Mouse (Mus musculus) cerebellum, postnatal 36 days (tissue): ENCODE measurements around the gene Tas2r143.

Source experiments
- DNase-seq, 2 experiments: peaks; one replicate each; pipeline ENCODE4 v3.0.0; 2021 to 2022; ENCODE audit warnings: mixed read lengths in 2 of 2

The Tas2r143 gene

GRCm38 (mm10) chr6:42399938-42400337, at the start of gene Tas2r143:
Gene Tas2r143, plus strand, starts transcription at chr6:42400238.
- no peak for DNase-seq

DNA sequence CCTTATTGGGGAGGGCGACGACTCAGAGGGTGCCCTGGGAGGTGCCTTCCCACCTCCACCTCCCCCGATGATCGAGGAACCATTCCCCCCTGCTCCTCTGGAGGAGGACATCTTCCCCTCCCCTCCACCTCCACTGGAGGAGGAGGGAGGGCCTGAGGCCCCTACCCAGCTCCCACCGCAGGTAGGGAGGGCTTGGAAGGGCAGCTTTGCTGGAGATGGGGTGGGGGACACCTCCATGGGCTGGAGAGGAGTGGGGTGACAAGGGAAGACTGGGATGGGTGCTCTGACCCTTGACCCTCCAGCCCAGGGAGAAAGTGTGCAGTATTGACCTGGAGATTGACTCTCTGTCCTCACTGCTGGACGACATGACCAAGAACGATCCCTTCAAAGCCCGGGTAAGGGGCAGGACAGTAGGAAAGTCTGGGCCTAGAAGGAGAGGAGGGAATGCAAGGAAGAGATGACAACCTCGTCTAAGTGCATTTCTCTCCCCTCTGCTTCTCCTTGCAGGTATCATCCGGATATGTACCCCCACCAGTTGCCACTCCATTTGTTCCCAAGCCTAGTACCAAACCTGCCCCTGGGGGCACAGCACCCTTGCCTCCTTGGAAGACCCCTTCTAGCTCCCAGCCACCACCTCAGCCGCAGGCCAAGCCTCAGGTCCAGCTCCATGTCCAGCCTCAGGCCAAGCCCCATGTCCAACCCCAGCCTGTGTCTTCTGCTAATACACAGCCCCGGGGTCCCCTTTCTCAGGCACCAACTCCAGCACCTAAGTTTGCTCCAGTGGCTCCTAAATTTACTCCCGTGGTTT, 48.9 kb upstream of the Tas2r143 start:
- peak in 1 of 2 experiments; percentile 19 for DNase-seq

- DNase-seq = peak in 1 of 2 experiments; percentile 3
These were observed 48.1 kb upstream of the Tas2r143 start for GRCm38 (mm10) chr6:42351776-42352485.

DNA sequence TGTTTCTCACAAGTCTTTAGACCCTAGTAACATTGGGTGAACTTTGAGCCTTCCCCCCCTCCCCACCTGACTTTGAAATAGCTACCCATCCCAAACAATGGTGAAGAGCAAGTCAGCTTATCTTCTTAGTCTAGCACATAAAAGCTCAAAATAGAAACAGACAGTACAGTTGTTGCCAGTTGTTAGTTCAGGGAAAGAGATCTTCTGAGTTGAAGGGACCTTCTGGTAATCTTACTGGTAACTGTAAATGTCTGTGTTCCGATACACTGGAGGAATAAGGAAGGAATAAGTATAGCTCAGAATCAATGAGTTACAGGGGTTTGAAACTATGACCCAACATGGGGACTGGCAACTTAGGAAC, 47.6 kb upstream of the Tas2r143 start:
- no peak for DNase-seq

GRCm38 (mm10) chr6:42353180-42353579, 46.9 kb upstream of the Tas2r143 start:
- no peak for DNase-seq

GRCm38 (mm10) chr6:42354076-42355019, 45.7 kb upstream of the Tas2r143 start:
- DNase-seq = no peak

DNA sequence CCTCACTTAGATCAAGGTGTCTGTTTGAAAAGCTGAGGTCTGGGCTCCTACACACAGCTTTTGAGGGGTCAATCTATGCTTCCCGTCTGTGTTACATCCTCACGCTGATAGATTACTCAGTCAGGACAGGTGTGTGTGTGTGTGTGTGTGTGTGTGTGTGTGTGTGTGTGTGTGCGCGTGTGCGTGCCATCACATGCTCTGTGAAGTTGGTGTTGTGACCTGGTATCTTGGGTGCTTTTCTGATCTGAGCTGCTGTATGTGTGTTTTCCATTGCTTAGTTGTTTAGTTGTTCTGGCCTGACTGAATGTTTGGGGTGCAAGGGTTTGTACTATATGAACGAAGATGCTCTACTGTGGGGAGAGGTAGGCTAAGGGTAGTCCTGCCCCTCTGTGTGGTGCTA, 44.7 kb upstream of the Tas2r143 start:
- no peak for DNase-seq

DNA sequence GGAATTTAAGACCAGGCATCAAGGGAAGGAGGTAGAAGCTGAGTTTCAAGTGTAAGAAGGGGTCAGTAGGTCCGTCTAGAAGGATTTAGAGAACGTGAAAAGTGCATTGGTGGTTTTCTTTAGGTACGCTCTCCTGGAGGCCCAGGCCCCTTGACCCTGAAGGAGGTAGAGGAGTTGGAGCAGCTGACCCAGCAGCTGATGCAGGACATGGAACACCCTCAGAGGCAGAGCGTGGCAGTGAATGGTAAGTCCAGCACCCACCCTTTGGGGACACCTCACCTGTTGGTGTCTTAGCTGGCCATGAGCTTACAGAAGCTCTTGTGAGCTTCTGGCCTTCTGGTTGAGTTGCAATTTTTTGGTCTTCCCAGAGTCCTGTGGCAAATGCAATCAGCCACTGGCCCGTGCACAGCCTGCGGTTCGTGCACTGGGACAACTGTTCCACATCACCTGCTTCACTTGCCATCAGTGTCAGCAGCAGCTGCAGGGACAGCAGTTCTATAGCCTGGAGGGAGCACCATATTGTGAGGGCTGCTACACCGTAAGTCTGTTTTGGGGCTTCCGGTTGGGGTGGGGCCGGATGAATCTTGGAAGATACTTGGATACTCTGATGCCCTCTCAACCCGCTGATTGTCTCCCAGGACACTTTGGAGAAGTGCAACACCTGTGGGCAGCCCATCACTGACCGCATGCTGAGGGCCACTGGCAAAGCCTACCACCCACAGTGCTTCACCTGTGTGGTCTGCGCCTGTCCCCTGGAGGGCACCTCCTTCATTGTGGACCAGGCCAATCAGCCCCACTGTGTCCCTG, 44.0 kb upstream of the Tas2r143 start:
- no peak for DNase-seq

DNA sequence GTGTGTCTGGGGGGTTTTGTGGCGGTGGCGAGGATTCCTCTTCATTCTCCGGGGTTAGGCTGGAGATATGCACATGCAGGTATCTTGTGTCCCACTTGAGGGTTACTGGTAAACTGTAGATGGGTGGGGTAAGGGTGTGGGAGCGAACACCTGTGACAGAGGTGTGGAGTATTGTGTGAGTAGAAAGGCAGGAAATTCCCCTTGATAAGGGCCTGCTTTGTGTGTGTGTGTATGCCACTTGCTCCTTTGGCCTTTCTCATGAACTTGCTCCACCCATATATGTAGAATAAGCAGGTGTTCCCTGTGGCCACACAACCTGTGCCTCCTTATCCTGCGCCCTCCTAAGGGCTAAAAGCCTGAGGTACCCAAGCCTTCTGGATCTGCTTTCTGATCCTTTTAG, 43.1 kb upstream of the Tas2r143 start:
- DNase-seq = no peak

GRCm38 (mm10) chr6:42357901-42358300, 42.1 kb upstream of the Tas2r143 start:
- DNase-seq = no peak

DNA sequence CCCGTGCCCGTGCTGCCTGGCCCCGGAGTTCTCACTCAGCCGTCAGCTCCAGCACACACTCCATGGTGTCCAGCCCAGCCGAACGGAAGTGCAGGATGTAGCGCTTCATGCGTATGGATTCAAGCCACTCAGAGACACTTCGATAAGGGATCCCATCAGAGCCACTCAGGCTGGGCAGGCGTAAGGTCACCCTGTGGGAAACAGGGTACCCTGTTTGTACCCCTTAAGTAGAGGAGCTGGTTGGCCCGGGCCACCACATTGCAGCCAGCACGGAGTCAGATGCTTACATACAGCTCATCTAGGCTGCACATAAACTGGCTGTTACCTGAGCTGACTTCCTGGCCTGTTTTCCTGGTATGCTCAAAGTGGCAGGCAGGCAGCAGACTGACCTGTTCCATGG, 41.1 kb upstream of the Tas2r143 start:
- DNase-seq = no peak

DNA sequence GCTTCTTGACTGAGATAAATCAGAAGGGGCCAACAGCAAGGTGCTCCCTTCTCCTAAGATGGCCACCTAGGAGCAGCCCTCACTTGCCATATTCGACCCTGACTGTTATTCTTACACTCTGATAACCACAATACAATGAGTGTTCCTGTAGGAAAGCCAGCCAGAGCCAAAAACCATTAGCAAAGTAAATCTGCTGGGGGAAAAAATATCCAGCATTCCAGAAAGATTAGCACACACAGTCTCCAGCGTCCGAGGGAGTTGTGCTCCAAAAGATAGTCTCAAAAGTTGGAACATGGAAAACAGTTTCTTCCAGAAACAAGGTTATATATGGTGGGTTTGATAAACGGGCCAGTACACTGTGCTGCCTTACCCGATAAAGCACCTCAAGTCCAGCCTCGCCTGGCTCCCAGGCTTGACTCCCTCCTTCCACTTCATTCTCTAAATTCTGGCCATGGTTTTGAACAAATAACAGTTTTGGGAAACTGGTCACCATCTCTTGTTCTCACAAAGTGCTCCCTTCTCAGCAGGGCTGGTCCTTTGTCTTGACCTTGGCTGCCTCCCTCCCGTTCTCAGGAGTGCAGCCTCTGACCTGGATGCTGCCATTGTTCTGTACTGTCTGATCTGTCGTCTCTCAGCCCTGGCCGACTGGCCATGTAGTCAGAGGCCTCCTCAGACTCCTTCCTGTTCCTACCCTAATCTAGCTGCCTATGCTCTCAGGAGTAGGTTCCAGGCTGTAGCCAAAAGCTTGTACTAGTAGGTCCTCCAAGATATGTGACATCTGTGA, 40.5 kb upstream of the Tas2r143 start:
- no peak for DNase-seq

GRCm38 (mm10) chr6:42360231-42360840, 39.7 kb upstream of the Tas2r143 start:
- no peak for DNase-seq

DNA sequence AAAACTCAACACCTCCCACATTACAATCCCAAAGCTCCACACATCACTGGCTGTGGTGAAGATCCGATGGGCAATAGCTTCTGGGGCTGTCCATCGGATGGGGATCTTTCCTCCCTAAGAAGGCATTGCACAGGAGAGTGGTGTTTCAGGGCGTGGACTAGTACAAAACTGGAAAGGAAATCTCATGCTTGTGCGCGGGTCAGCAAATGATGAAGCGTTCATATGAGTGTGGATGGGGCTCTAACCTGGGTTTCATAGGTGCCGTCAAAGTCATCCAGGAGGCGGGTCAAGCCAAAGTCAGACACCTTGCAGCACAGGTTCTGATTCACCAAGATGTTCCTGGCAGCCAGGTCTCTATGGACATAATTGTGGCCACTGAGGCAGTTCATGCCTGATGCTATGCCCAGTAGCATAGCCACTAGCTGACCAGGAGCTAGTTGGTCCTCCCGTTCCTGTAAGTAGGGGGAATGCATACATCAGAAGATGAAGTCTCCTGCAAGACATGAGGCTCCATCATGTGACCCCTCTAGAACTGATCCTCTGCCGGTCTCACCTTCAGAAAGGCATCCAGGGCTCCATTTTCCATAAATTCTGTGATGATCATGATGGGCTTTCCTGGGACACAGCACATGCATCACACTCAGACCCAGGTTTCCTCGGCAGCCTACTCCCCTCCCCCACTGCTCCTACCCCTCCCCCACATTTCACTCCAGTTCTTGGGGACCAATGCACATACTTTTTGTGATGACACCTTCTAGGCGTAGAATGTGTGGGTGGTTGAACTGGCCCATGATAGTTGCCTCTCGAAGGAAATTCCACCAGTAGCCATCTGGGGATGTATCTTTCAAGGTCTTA, 38.8 kb upstream of the Tas2r143 start:
- no peak for DNase-seq

GRCm38 (mm10) chr6:42362074-42362473, 38.0 kb upstream of the Tas2r143 start:
- no peak for DNase-seq

DNA sequence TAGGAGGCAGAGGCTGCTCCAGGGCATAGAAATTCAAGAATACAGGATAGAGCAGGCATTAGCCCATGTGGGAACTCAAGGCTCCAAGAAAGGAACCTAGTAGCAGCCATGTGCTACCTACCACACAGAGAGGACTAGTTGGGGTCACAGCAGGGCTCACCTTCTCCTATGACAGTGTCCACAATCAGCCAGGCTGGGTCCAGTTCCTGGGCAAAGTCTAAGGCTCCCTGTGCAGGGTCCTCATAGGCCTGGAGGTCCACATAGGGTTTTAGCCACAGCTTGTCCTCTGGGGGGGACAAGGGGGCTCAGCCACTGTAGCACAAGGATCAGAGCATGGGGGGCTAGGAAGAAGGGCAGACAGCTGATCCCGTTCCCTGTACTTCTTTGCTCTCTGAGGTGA, 37.5 kb upstream of the Tas2r143 start:
- no peak for DNase-seq

- no peak for DNase-seq
These were observed 37.1 kb upstream of the Tas2r143 start for GRCm38 (mm10) chr6:42362974-42363373.

GRCm38 (mm10) chr6:42364066-42364465, 36.0 kb upstream of the Tas2r143 start:
- no peak for DNase-seq

DNA sequence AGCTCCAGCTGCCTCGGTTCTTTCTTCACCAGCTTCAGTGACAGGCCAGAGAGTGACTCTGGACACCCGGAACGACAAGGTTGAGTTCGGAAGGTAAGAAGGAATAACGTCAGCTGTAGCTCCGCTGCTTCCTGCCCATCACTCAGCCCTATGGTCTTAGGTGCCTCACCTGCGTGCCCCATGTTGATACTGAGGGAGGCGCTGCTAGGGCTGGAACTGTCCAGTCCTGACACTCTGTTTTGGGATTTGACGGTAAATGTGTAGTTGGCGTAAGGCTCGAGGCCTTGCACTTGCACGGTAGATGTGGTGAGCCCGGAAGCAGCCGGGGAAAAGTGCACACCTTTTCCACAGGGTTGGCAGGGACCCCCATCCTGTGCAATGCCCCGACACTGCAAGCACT, 35.4 kb upstream of the Tas2r143 start:
- DNase-seq = no peak

DNA sequence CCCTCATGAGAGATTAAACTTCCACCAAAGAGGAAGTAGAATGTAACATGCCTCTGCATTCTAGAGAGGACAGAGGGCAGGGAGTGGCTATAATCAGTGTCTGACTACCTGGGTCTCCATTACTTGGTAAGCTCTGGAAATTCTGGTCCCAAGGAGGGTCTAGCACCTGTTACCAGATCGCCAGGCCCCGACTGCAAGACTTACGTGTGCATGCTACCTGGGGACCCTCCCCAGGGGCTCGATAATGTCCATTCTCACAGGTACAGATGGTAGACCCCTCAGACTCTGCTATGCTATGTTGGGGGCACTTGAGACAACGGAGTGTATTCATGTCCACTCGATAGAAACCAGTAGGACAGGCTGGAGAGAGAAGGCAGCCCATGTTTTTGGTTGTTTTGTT, 34.8 kb upstream of the Tas2r143 start:
- no peak for DNase-seq
